Mouse (Mus musculus) liver, embryonic 11.5 days (tissue): ENCODE measurements around the gene Zfp949. TPM values are rescaled to one million over a fixed set of nuclear protein-coding genes. Genes with fewer than 3 reads are reported as not detected.
A peak's percentile ranks its signal among the peaks of the same experiment; 100 is the strongest.

Experiments
- ATAC-seq: fragments of 200-750 bp; cut with Nextera tagmentation; replicated peaks from 2 replicates; pipeline ENCODE4 v1.8.0; 2017; ENCODE audit warnings: moderate number of reproducible peaks, mild to moderate bottlenecking, moderate TSS enrichment, moderate library complexity; ENCODE audit not compliant: low FRiP score
- DNase-seq: peaks from one replicate; pipeline ENCODE4 v3.0.0-alpha.2; 2017; ENCODE audit warnings: low spot score
- H3K27ac ChIP-seq: fragments of 300-500 bp; sonication (generic); 2 replicates; pipeline ENCODE4 v1.5.1; 2014; ENCODE audit warnings: mild to moderate bottlenecking, low read depth, low read length, control low read depth
- H3K27me3 ChIP-seq: fragments of 300-500 bp; sonication (generic); replicated peaks from 2 replicates; pipeline ENCODE4 v1.6.1; 2014; ENCODE audit warnings: low read length, mixed read lengths; ENCODE audit not compliant: control insufficient read depth, insufficient read depth
- H3K36me3 ChIP-seq: fragments of 300-500 bp; sonication (generic); 2 replicates; pipeline ENCODE4 v1.6.1; 2014; ENCODE audit warnings: mild to moderate bottlenecking, low read length, moderate library complexity, mixed read lengths; ENCODE audit not compliant: control insufficient read depth, insufficient read depth
- H3K4me1 ChIP-seq: fragments of 300-500 bp; sonication (generic); replicated peaks from 2 replicates; pipeline ENCODE4 v1.6.1; 2014; ENCODE audit warnings: low read length, mixed read lengths; ENCODE audit not compliant: control insufficient read depth, insufficient read depth
- H3K4me2 ChIP-seq: fragments of 300-500 bp; sonication (generic); 2 replicates; pipeline ENCODE4 v1.6.1; 2014; ENCODE audit warnings: mild to moderate bottlenecking, control low read depth, moderate library complexity
- H3K4me3 ChIP-seq: fragments of 300-500 bp; sonication (generic); 2 replicates; pipeline ENCODE4 v1.5.1; 2014; ENCODE audit warnings: low read depth, low read length, control low read depth
- H3K9ac ChIP-seq: fragments of 300-500 bp; sonication (generic); 2 replicates; pipeline ENCODE4 v1.6.1; 2014; ENCODE audit warnings: low read depth, low read length, control low read depth
- H3K9me3 ChIP-seq: fragments of 300-500 bp; sonication (generic); 2 replicates; pipeline ENCODE4 v1.6.1; 2016; ENCODE audit warnings: low read length, inconsistent platforms, mixed read lengths; ENCODE audit not compliant: control insufficient read depth
- WGBS: fragments of 180-500 bp; shearing (Covaris S2); extraction: QIAGEN DNeasy Blood & Tissue Kit; methylation state at CpG from one replicate; pipeline ENCODE4 v1.1.7; 2014; 5-methylcytosine and 5-hydroxymethylcytosine counted together
- polyA plus RNA-seq: library from polyadenylated mRNA; unstranded; fragments of >200 nt; fragmentation: Nextera tagmentation; extraction: Ambion mirVana; gene quantifications from 2 replicates; pipeline ENCODE4 v1.2.1, GENCODE M21; 2014

The Zfp949 gene
- polyA plus RNA-seq: 5.2 and 6.0 TPM in 2 replicates

DNA sequence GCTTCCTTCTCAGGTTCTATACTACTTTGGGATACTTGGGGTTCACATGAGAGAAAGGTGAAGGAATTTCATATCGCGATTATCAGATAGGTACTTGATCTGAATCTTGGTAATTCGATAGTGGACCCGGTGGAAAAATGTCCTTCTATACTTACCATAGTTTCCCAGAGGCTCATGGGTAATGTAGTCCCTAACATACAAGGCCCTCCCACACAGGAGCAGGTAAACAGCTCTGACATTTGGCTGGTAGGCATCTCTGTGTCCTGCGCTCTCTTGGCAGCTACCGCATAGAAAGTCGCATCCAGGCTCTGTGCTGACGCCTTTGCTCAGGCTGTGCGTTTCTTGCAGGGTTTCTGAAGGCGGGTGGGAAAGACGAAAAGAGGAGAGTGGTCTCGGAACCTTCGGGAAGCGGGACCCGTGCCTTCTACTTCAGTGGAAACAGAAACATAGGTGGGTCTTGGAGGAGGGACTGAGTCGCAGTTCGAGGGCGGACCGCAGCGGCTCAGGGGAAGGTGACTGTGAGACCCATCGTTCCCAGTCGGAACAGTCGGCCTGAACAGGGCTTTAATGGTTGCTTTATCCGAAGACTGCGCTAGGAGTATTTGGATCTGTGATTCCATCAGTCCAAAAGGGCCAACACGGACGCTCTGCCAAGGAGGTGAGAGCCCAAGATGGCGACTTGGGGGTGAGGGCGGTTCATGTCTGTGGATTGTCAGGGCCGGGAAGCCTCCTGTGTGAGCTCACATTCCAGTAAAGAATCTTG, at the start of gene Zfp949:
Zfp949 (plus strand) TSS at position 170 of the 763 bp plus-strand sequence.
- Histone ChIP-seq H3K27me3 (no peaks in the 10 kb centered on the region), H3K27ac (peak within 1 kb of the TSS; percentile 46), H3K9ac (peak within 1 kb of the TSS; percentile 72), H3K4me3 (peak within 1 kb of the TSS; percentile 88), H3K4me2 (peak within 1 kb of the TSS; percentile 69), H3K4me1 (peaks cover 12% of the 10 kb centered on the region), H3K9me3 (no peaks in the 10 kb centered on the region), H3K36me3 (no peaks in the 10 kb centered on the region)
- ATAC-seq (peak; percentile 94), DNase-seq (peak; percentile 78)
- WGBS: under 1% methylated on average over 30 of the region's 30 CpGs

DNA sequence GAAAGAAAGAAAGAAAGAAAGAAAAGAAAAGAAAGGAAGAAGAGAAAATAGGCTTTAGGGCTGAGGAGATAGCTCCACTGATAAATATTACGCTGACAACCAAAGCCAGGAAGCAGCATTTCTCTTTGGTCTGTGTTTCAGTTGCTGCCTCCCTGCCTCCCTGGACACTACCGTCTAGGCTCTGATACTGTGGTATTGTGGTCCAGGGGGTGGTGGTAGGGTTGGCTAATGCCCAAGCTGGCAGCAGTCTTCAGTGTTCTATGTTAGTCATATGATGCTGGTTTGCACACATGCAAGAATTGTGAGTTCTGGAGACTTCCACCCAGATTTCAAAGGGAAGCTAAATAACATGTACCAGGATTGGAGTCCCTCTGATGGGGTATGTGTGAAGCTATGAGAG, 47.7 kb upstream of the Zfp949 start:
- no peak overlapping the region for H3K9ac ChIP-seq
- no peak overlapping the region for H3K4me3 ChIP-seq
- no peaks in the 10 kb centered on the region for H3K9me3 ChIP-seq
- no peak overlapping the region for H3K27ac ChIP-seq
- no peaks in the 10 kb centered on the region for H3K27me3 ChIP-seq
- ATAC-seq (no peak), DNase-seq (no peak)
- H3K4me2 ChIP-seq: no peak overlapping the region
- 50% methylated on average over 2 of the region's 2 CpGs for WGBS
- H3K36me3 ChIP-seq: no peaks in the 10 kb centered on the region
- no peaks in the 10 kb centered on the region for H3K4me1 ChIP-seq

DNA sequence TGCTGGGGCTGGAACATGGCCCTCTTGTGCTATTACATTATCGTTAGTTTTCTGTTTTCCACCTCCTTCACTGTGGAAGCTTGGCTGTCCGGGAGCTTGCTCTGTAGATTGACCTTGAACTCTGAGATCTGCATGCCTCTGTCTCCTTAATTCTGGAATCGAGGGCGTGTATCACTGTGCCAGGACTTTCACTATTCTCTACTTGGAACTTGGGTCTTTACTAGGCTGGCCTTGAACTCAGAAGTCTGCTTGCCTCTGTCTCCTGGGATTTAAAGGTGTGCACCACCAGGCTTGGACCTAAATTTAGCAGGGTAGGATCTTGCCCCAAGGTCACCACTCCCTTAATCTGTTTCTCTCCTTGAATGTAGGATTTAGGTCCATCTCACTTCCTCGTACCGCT, 46.0 kb upstream of the Zfp949 start:
- WGBS: 86% methylated on average over 6 of the region's 6 CpGs
- Histone ChIP-seq H3K27me3 (no peaks in the 10 kb centered on the region), H3K9me3 (no peaks in the 10 kb centered on the region), H3K36me3 (no peaks in the 10 kb centered on the region), H3K4me1 (no peaks in the 10 kb centered on the region), H3K4me2 (no peak overlapping the region), H3K27ac (no peak overlapping the region), H3K4me3 (no peak overlapping the region), H3K9ac (no peak overlapping the region)
- DNase-seq (no peak), ATAC-seq (no peak)

DNA sequence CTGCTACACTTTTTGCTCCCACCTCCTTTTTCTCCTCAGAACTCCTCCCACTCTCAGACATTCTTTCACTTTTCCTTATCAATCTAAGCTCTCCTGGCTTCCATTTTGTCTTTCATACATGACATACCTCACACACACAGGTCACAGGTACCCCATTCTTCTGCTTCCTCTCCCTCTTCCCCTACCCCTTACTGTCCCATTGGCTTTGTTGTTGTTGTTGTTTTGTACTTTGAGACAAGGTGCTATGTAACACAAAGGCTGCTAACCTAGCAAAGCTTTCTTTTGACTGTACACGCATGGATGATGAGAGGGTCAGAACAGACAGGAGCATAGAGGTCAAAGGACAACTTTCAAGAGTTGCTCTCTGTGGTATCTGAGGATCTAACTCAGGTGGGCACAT, 32.3 kb upstream of the Zfp949 start:
- H3K4me1 ChIP-seq: no peaks in the 10 kb centered on the region

DNA sequence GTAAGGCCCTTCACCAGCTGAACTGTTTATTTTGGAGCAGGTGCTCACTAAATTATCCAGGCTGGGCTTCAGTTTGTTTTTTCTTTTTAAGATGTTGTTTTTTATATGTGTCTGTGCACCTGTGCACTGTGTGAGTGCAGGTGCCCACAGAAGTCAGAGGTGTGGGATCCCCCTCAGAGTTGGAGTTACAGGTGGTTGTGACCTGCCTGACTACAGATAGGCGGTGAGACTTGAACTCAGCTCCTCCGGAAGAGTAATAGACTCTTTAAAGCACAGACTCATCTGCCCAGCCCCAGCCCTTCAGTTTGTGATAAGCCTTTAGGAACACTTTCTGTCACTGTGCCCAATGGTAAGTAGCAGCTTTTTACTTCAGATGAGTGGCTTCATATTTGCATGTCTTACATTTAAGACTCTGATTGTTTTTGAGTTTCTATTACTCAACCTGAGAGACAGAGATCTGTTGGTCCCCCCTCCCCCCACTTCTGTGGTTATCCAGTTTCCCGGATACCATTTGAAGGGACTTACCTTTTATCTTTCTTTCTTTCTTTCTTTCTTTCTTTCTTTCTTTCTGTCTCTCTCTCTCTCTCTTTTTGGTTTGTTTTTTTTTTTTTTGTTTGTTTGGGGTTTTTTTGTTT, 31.3 kb upstream of the Zfp949 start:
- ATAC-seq (no peak), DNase-seq (no peak)
- no peak overlapping the region for H3K4me3 ChIP-seq
- peaks cover 8% of the 10 kb centered on the region for H3K36me3 ChIP-seq
- H3K9ac ChIP-seq: no peak overlapping the region
- 78% methylated on average over 3 of the region's 3 CpGs for WGBS
- no peak overlapping the region for H3K27ac ChIP-seq
- H3K27me3 ChIP-seq: no peaks in the 10 kb centered on the region
- no peaks in the 10 kb centered on the region for H3K4me1 ChIP-seq
- H3K9me3 ChIP-seq: no peaks in the 10 kb centered on the region
- no peak overlapping the region for H3K4me2 ChIP-seq

More for the DNA sequence above, 32.3 kb upstream of the Zfp949 start:
- Histone ChIP-seq H3K9ac (no peak overlapping the region), H3K4me2 (no peak overlapping the region), H3K27me3 (no peaks in the 10 kb centered on the region), H3K36me3 (peaks cover 2% of the 10 kb centered on the region; the same call in 1 of the 2 replicates), H3K9me3 (no peaks in the 10 kb centered on the region), H3K4me3 (no peak overlapping the region), H3K27ac (no peak overlapping the region)
- ATAC-seq (no peak), DNase-seq (no peak)
- 75% methylated on average over 1 of the region's 1 CpGs for WGBS

DNA sequence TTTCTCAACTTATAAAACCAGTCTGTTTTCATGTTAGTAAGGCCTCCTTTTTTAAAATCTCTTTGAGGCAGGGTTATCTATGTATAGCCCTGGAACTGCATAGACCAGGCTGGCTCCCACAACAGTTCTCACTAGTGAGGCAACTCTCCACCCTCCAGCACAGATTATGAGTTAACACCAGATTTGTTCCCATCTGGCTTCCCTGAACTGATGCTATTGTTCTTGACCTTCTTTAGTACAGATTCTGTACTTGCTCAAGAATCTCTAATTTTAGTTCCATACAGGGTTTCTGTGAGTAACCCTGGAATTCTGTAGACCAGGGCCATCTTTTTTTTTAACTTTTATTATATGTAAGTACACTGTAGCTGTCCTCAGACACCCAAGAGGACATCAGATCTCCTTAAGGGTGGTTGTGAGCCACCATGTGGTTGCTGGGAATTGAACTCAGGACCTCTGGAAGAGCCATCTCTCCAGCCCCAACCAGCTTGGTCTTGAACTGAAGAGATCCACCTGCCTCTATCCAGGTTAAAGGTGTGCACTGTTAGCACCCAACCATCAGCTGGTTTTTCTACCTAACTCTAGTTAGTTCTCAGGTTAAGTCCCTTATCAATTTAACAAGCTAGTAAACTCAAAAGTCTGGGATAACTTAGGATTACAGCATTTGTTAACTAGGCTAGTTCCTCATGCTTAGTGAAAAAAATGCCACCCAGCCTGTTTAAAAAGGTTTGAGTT, 28.3 kb upstream of the Zfp949 start:
- no peak for DNase-seq
- H3K9me3 ChIP-seq: no peaks in the 10 kb centered on the region
- H3K27ac ChIP-seq: no peak overlapping the region; the same call in 1 of the 2 replicates
- H3K36me3 ChIP-seq: peaks cover 11% of the 10 kb centered on the region
- H3K9ac ChIP-seq: no peak overlapping the region
- no peaks in the 10 kb centered on the region for H3K27me3 ChIP-seq
- no peak overlapping the region for H3K4me3 ChIP-seq
- no peaks in the 10 kb centered on the region for H3K4me1 ChIP-seq
- ATAC-seq: peak; percentile 27
- H3K4me2 ChIP-seq: no peak overlapping the region

DNA sequence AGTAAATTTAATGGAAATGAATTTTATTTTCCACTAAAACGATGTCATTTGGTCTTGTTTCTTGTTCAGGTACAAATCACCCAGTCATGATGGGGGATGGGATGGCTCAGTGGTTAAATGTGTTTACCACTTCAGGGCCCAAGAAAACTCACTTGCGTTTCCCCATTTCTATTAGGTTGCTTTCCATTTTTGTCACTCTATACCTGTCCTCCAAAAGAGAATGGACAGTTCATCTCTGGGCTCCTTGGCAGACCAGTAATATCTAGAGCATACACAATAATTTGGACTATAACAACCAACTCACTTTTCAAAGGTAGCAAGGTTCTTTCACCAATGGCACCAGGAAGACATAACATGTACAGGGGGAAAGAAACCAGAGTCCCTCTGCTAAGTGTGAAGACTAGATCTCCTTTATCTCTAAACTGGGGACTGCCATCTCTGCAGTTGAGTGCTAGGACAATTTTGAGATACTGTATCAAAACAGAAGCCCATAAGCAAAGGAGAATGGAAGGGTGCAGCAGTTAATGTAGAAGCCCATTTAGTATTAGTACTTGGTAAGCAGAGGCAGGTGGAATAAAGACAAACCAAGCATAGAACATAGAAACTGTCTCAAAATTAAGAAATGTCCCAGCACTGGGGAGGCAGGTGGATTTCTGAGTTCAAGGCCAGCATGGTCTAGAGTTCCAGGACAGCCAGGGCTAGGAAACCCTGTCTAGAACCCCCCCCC, 27.5 kb upstream of the Zfp949 start:
- no peak for DNase-seq
- peak overlapping the region; percentile 100 for H3K9ac ChIP-seq

DNA sequence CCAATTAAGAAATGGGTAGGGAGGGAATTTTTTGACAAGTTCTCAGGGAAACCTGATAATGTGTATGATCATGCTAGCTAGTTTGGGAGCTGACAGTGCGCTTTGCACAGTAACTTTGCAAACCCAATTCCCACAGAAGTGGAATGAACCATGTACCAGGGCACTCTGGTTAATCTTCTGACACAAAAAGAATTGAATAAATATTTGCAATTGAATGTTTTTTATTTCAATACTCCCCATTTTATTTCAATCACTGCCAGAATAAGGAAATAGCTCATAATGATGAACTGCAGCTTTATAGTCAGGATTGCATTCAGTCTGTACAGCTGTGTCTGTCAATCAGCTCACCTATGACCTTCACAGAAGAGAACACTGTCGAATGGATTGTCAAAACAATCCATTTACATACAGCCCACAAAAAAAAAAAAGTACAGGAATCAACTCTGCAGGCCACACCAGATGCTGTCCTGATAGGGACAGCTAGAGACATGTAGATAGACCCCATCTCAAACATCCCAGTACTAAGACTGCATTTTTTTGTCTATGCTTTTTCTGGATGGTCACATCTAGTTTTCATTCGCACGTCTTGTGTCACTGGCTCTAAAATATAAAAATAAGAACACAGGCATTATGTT, 26.9 kb upstream of the Zfp949 start:
- Histone ChIP-seq H3K9ac (peak overlapping the region; percentile 100), H3K27ac (peak overlapping the region; percentile 99)

More for the DNA sequence above, 27.5 kb upstream of the Zfp949 start:
- Histone ChIP-seq H3K36me3 (peaks cover 11% of the 10 kb centered on the region), H3K27me3 (no peaks in the 10 kb centered on the region), H3K27ac (peak overlapping the region; percentile 99), H3K4me3 (peak overlapping the region; percentile 91), H3K9me3 (no peaks in the 10 kb centered on the region), H3K4me2 (peak overlapping the region; percentile 75), H3K4me1 (no peaks in the 10 kb centered on the region)
- WGBS: 15% methylated on average over 2 of the region's 2 CpGs
- ATAC-seq: peak; percentile 5; the same call in 1 of the 2 replicates

More for the DNA sequence above, 26.9 kb upstream of the Zfp949 start:
- peak overlapping the region; percentile 91 for H3K4me3 ChIP-seq
- ATAC-seq (no peak), DNase-seq (no peak)
- H3K9me3 ChIP-seq: no peaks in the 10 kb centered on the region
- no peaks in the 10 kb centered on the region for H3K27me3 ChIP-seq
- WGBS: 20% methylated on average over 4 of the region's 4 CpGs
- H3K4me2 ChIP-seq: peak overlapping the region; percentile 75
- H3K36me3 ChIP-seq: peaks cover 11% of the 10 kb centered on the region
- H3K4me1 ChIP-seq: no peaks in the 10 kb centered on the region
